Mouse (Mus musculus) urinary bladder, postnatal 25 days (tissue): Measurements from ENCODE around the gene Vmn1r37.
"Not testable (repeated sequence)": the region's sequence is repeated elsewhere in the genome, so short reads cannot be mapped to it uniquely, and the experiment has no call there.

Experiments used
- DNase-seq: peaks from one replicate; pipeline ENCODE4 v3.0.0; 2022; ENCODE audit warnings: low spot score

Gene Vmn1r37

DNA sequence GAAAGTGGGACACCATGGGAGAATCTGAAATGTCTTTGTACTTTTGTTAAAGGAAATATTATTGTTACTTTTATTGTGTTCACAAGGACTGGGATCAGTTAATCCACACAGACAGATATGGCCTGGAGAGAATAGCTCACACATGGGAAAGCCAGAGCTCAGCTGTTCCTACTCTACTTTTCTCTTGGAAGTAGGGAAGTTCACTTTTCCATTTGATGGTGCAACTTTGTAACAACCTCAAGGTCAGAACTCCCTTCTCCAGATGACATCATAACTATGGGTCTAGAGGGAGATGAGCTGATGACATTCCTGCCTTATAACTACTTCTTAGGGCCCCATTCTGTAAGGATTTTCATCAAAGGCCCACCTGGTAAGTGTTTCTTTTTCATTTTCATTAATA is at the start of gene Vmn1r37:
TSS of gene Vmn1r37 (plus strand) at position 301 of the 400 bp plus-strand sequence.
- DNase-seq, result not testable (repeated sequence)

- no peak for DNase-seq
These were observed 43.4 kb upstream of the Vmn1r37 start, which contains the start of gene Vmn1r35 for GRCm38 (mm10) chr6:66685806-66686205. Gene Vmn1r35 (minus strand): TSS chr6:66685906.

- no peak for DNase-seq
These were observed 20.3 kb upstream of the Vmn1r37 start for GRCm38 (mm10) chr6:66708901-66709300.

GRCm38 (mm10) chr6:66713854-66714253 is 15.3 kb upstream of the Vmn1r37 start:
- no peak for DNase-seq

DNA sequence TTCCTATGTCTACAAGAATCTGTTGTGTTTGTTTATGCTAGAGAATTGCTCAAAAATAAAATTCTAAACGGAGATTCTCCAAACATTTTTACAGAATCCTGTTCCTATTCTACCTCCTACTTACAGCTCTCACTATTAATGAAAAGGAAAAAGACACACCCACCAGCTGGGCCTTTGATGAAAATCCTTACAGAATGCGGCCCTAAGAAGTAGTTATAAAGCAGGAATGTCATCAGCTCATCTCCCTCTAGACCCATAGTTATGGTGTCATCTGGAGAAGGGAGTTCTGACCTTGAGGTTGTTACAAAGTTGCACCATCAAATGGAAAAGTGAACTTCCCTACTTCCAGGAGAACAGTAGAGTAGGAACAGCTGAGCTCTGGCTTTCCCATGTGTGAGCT is 10.1 kb upstream of the Vmn1r37 start, which contains the start of gene Vmn1r36:
TSS of gene Vmn1r36 (minus strand) at position 101 of the 400 bp plus-strand sequence.
- not testable (repeated sequence) for DNase-seq

- DNase-seq, result not testable (repeated sequence)
These were observed 53.3 kb downstream of the Vmn1r37 start, which contains the start of gene Vmn1r38 for GRCm38 (mm10) chr6:66782527-66782926. Gene Vmn1r38 (minus strand): TSS chr6:66782627.
